Comparison of ENCODE assay signal across 30 mouse cellular contexts in the genomic region with DNA sequence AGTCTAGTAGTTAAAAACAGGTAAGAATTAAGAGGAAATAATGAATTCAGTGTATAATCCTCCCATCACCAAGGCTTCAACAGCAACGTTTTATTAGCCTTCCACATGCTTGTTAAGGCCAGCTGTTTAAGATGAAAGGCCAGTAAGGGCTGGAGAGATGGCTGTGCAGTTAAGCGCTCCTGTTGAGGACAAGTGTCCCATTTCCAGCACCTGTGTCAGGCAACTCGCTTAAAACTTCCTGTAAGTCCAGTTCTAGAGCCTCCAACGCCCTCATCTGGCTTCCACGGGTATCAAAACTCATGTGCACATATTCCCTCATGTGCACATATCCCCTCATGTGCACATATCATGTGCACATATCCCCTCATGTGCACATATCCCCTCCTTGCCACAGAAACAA. TPM values are rescaled to one million over a fixed set of nuclear protein-coding genes. Genes with fewer than 3 reads are reported as not detected.
DNase-seq lines count a peak whose midpoint lies in the region; ATAC-seq and TF ChIP-seq lines count a peak whose summit lies in the region.
"Had no signal": no experiment of that assay in that cellular context is flagged by ENCODE, and none has a peak within 500 bp of the region (broad histone marks: within the 10 kb centered on the region; RNA-seq: fewer than 3 reads in every experiment).

No protein-coding gene starts in this region.

- no peak overlapping the region for H3K4me3 ChIP-seq in forebrain, embryonic 11.5 days (ENCODE audit: low read depth, low read length)
- H3K4me3 ChIP-seq in forebrain, embryonic 14.5 days (ENCODE audit: low read depth, low read length) = no peak overlapping the region
- H3K4me3 ChIP-seq in layer of hippocampus, adult 2 months = no peak overlapping the region
- H3K4me3 ChIP-seq in limb, embryonic 10.5 days = no peak overlapping the region
- H3K4me3 ChIP-seq: embryonic facial prominence, embryonic 12.5 days; embryonic facial prominence, embryonic 15.5 days; forebrain, embryonic 12.5 days; gastrocnemius, adult 2 months; heart, embryonic 13.5 days had no signal

- H3K9me3 ChIP-seq in forebrain, embryonic 11.5 days (ENCODE audit: control insufficient read depth, low read length) = no peaks in the 10 kb centered on the region
- no peaks in the 10 kb centered on the region for H3K9me3 ChIP-seq in forebrain, embryonic 14.5 days (replicated peaks; ENCODE audit: control insufficient read depth, low read length)
- H3K9me3 ChIP-seq in limb, embryonic 10.5 days (replicated peaks) = no peaks in the 10 kb centered on the region
- H3K9me3 ChIP-seq: embryonic facial prominence, embryonic 12.5 days; embryonic facial prominence, embryonic 15.5 days; forebrain, embryonic 12.5 days; G1E; heart, embryonic 13.5 days had no signal

- ATAC-seq in forebrain, embryonic 11.5 days (replicated peaks; ENCODE audit: low FRiP score) = no peak
- ATAC-seq in forebrain, embryonic 14.5 days = no peak
- ATAC-seq: activated CD4-positive, CD25-positive, alpha-beta regulatory T cell, adult 4 months; forebrain, embryonic 16.5 days; hindbrain, postnatal 0 days; Patski had no signal

- 19% methylated on average over 5 of the region's 5 CpGs for WGBS in forebrain, embryonic 11.5 days
- WGBS in forebrain, embryonic 14.5 days = 12% methylated on average over 5 of the region's 5 CpGs
- WGBS in limb, embryonic 10.5 days = 15% methylated on average over 5 of the region's 5 CpGs

- peaks cover 9% of the 10 kb centered on the region; the same call in 1 of the 2 replicates for H3K4me1 ChIP-seq in forebrain, embryonic 11.5 days (replicated peaks; ENCODE audit: control insufficient read depth, insufficient read depth, low read length)
- H3K4me1 ChIP-seq in forebrain, embryonic 14.5 days (ENCODE audit: control insufficient read depth, insufficient read depth, low read length) = peaks cover 11% of the 10 kb centered on the region
- peaks cover 55% of the 10 kb centered on the region for H3K4me1 ChIP-seq in limb, embryonic 10.5 days

- peak; percentile 52 for DNase-seq in forebrain, embryonic 11.5 days (ENCODE audit: low spot score)
- no peak for DNase-seq in forebrain, embryonic 14.5 days (ENCODE audit: low spot score)
- DNase-seq in layer of hippocampus, adult 2 months (ENCODE audit: low spot score in 2 of 2) = no peak
- no peak for DNase-seq in layer of hippocampus, adult 8-10 months (ENCODE audit: low spot score in 2 of 2)
- DNase-seq in limb, embryonic 10.5 days (ENCODE audit: low spot score) = peak; percentile 44
- no peak for DNase-seq in left cerebral cortex, adult 11 months (ENCODE audit: low spot score)
- DNase-seq in left cerebral cortex, postnatal 36 days (ENCODE audit: low spot score in 2 of 2) = no peak
- DNase-seq: adrenal gland, adult 8-10 months; adrenal gland, postnatal 25 days; B cell, adult 2 months; cerebellum, adult 11-12 months; cerebellum, adult 8-10 months; cerebellum, postnatal 10 days; cerebellum, postnatal 36 days; gastrocnemius, adult 2 months; gastrocnemius, postnatal 14 days; heart, adult 18-20 months; heart, postnatal 14 days; heart, postnatal 4 days had no signal

- H3K27me3 ChIP-seq in forebrain, embryonic 11.5 days (ENCODE audit: control insufficient read depth, insufficient read depth, low read length) = no peaks in the 10 kb centered on the region; the same call in 1 of the 2 replicates
- no peaks in the 10 kb centered on the region for H3K27me3 ChIP-seq in forebrain, embryonic 14.5 days (replicated peaks; ENCODE audit: control insufficient read depth, insufficient read depth, low read length)
- no peaks in the 10 kb centered on the region for H3K27me3 ChIP-seq in limb, embryonic 10.5 days (ENCODE audit: low read depth, poor library complexity, severe bottlenecking)
- H3K27me3 ChIP-seq: CH12.LX; embryonic facial prominence, embryonic 12.5 days; embryonic facial prominence, embryonic 15.5 days; heart, embryonic 13.5 days; Patski had no signal

- H3K36me3 ChIP-seq in forebrain, embryonic 11.5 days (ENCODE audit: control insufficient read depth, insufficient read depth, low read length) = no peaks in the 10 kb centered on the region
- H3K36me3 ChIP-seq in forebrain, embryonic 14.5 days (ENCODE audit: control insufficient read depth, insufficient read depth, low read length) = no peaks in the 10 kb centered on the region
- no peaks in the 10 kb centered on the region for H3K36me3 ChIP-seq in limb, embryonic 10.5 days
- H3K36me3 ChIP-seq: embryonic facial prominence, embryonic 12.5 days; embryonic facial prominence, embryonic 15.5 days; forebrain, embryonic 12.5 days; G1E; heart, embryonic 13.5 days had no signal

- 0 out of 2 replicates have a peak, but pooled peaks have one; percentile 5 for TF ChIP-seq CTCF in layer of hippocampus, adult 2 months (conservative IDR thresholded peaks at IDR 0.05)

- no peak overlapping the region for H3K4me2 ChIP-seq in forebrain, embryonic 11.5 days (ENCODE audit: low read depth, low read length, severe bottlenecking)
- H3K4me2 ChIP-seq in forebrain, embryonic 14.5 days (ENCODE audit: low read length) = no peak overlapping the region
- H3K4me2 ChIP-seq: embryonic facial prominence, embryonic 12.5 days; embryonic facial prominence, embryonic 15.5 days; forebrain, embryonic 12.5 days; heart, embryonic 13.5 days; hindbrain, embryonic 14.5 days had no signal

- H3K27ac ChIP-seq in forebrain, embryonic 11.5 days (ENCODE audit: low read depth, low read length) = no peak overlapping the region
- H3K27ac ChIP-seq in forebrain, embryonic 14.5 days (ENCODE audit: low read depth, low read length) = no peak overlapping the region
- H3K27ac ChIP-seq in layer of hippocampus, adult 2 months = no peak overlapping the region
- no peak overlapping the region for H3K27ac ChIP-seq in limb, embryonic 10.5 days
- H3K27ac ChIP-seq: embryonic facial prominence, embryonic 12.5 days; embryonic facial prominence, embryonic 15.5 days; forebrain, embryonic 12.5 days; gastrocnemius, adult 2 months; heart, embryonic 13.5 days; hindbrain, embryonic 14.5 days; hindbrain, postnatal 0 days had no signal

- no peak overlapping the region for H3K9ac ChIP-seq in forebrain, embryonic 11.5 days (ENCODE audit: low read length)
- H3K9ac ChIP-seq in forebrain, embryonic 14.5 days (ENCODE audit: low read length) = no peak overlapping the region
- H3K9ac ChIP-seq: embryonic facial prominence, embryonic 12.5 days; embryonic facial prominence, embryonic 15.5 days; forebrain, embryonic 12.5 days; heart, embryonic 13.5 days; hindbrain, embryonic 14.5 days had no signal

- intact Hi-C loops in left cerebral cortex, postnatal 36 days (cut with DNase I) = no loop called here

RNA-seq across cellular contexts. Expression of gene Auts2, which starts 41.1 kb away (rescaled TPM):
- polyA plus RNA-seq in forebrain, embryonic 11.5 days (2014; fragmentation: Nextera tagmentation; extraction: Ambion mirVana) = 64.2 and 71.4 TPM in 2 replicates
- polyA plus RNA-seq in forebrain, embryonic 14.5 days (2014; fragmentation: Nextera tagmentation; extraction: Ambion mirVana) = 34.5 and 52.0 TPM in 2 replicates
- 100 to 1,000 TPM; 157 to 188 TPM for total RNA-seq in layer of hippocampus, adult 2 months (2021)
- 100 to 1,000 TPM; 126 to 150 (median 139) TPM for total RNA-seq in layer of hippocampus, adult 8-10 months (2022)
- 43.0 and 57.8 TPM in 2 replicates for polyA plus RNA-seq in limb, embryonic 10.5 days (2016; fragmentation: Nextera tagmentation; extraction: Ambion mirVana)
- total RNA-seq in left cerebral cortex, postnatal 36 days (2021) = 100 to 1,000 TPM; 100 to 137 TPM
- total RNA-seq: CH12.LX had no signal

Comparison
In these comparisons a context has a peak if more than half of its experiments do, and no peak if none do; other contexts are left out.
1. DNase-seq: peak in forebrain, embryonic 11.5 days (single experiment) and limb, embryonic 10.5 days (single experiment); none in forebrain, embryonic 14.5 days (single experiment), layer of hippocampus, adult 2 months (0 of 2), layer of hippocampus, adult 8-10 months (0 of 2), left cerebral cortex, adult 11 months (single experiment) and left cerebral cortex, postnatal 36 days (0 of 2).